Mouse (Mus musculus): ENCODE measurements around the gene Glipr1l1. TPM values are rescaled to one million over a fixed set of nuclear protein-coding genes. Genes with fewer than 3 reads are reported as not detected.
"Not testable (repeated sequence)": the region's sequence is repeated elsewhere in the genome, so short reads cannot be mapped to it uniquely, and the experiment has no call there.

The Glipr1l1 gene
- polyA plus RNA-seq (2012; ENCODE audit: insufficient read depth, insufficient read length, missing spikeins): not detected in 2 replicates

DNA sequence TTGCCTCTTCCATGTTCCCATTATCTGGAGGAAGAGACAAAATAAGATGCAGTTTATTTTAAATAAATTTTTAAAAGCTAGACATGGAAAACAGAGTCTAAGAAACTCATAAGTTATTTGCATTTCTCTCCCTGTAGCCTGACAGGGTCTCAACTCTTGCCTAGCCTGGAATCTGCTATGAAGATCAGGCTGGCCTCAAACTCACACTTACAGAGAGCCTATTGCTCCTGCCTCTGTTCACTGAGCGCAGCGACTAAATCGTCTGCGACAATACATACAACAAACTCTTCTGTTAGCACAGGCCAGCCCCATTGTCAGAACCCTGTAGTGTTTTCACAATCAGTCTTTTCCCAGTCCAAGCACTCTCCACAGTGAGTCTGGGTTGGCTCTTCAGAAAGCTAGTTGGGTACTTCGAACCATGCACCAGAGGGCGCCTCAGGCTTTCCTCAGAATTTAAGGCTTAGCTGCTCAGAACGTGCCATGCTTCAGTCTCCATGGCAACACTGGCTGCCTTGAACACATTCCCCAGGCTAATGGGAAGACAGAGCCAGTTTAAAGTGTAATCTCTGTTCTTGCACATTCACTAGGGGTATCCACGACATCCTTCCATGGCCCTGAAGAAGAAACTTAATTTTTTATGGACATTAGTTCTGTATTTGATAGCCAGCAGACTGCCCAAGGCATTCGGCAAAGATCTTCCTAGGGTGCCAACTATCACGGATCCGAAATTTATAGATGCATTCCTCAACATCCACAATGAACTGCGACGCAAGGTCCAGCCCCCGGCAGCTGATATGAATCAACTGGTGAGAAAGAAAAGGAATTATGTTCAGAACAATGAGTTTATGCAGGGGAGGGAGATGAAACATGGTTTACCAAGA is at the start of gene Glipr1l1:
TSS of gene Glipr1l1 (plus strand) at position 488 of the 881 bp plus-strand sequence.
- Histone ChIP-seq H3K27ac (ENCODE audit: insufficient read depth, low read depth, low read length) (no peak within 1 kb of the TSS), H3K4me1 (ENCODE audit: control insufficient read depth, insufficient read depth, low read length) (no peaks in the 10 kb centered on the region), H3K4me3 (ENCODE audit: insufficient read depth, low read length) (no peak within 1 kb of the TSS)
- TF ChIP-seq POLR2A (IDR thresholded peaks at IDR 0.05; ENCODE audit: borderline replicate concordance, low read depth, low read length) (no peak), CTCF (IDR thresholded peaks at IDR 0.05; ENCODE audit: low read depth, low read length) (no peak)

GRCm38 (mm10) chr10:112023585-112023984 is 36.4 kb upstream of the Glipr1l1 start:
- TF ChIP-seq CTCF (IDR thresholded peaks at IDR 0.05; ENCODE audit: low read depth, low read length): no peak
- Histone ChIP-seq H3K4me3 (ENCODE audit: insufficient read depth, low read length) (no peak overlapping the region), H3K27ac (ENCODE audit: insufficient read depth, low read depth, low read length) (no peak overlapping the region), H3K4me1 (ENCODE audit: control insufficient read depth, insufficient read depth, low read length) (0 out of 2 replicates have a peak, but pooled peaks cover 2% of the 10 kb centered on the region)

GRCm38 (mm10) chr10:112028689-112029088 is 31.3 kb upstream of the Glipr1l1 start:
- not testable (repeated sequence) for H3K4me1 ChIP-seq (ENCODE audit: control insufficient read depth, insufficient read depth, low read length); H3K4me3 ChIP-seq (ENCODE audit: insufficient read depth, low read length); H3K27ac ChIP-seq (ENCODE audit: insufficient read depth, low read depth, low read length)

- H3K27ac ChIP-seq (ENCODE audit: insufficient read depth, low read depth, low read length); H3K4me3 ChIP-seq (ENCODE audit: insufficient read depth, low read length); H3K4me1 ChIP-seq (ENCODE audit: control insufficient read depth, insufficient read depth, low read length): not testable (repeated sequence)
Observed at GRCm38 (mm10) chr10:112043523-112043922, 16.5 kb upstream of the Glipr1l1 start.

- H3K4me3 ChIP-seq (ENCODE audit: insufficient read depth, low read length); H3K27ac ChIP-seq (ENCODE audit: insufficient read depth, low read depth, low read length); H3K4me1 ChIP-seq (ENCODE audit: control insufficient read depth, insufficient read depth, low read length): not testable (repeated sequence)
Observed at GRCm38 (mm10) chr10:112044283-112044682, 15.7 kb upstream of the Glipr1l1 start.

- TF ChIP-seq CTCF (IDR thresholded peaks at IDR 0.05; ENCODE audit: low read depth, low read length) (no peak), POLR2A (IDR thresholded peaks at IDR 0.05; ENCODE audit: borderline replicate concordance, low read depth, low read length) (no peak)
- Histone ChIP-seq H3K4me1 (ENCODE audit: control insufficient read depth, insufficient read depth, low read length) (peaks cover 3% of the 10 kb centered on the region; the same call in 1 of the 2 replicates), H3K4me3 (ENCODE audit: insufficient read depth, low read length) (no peak overlapping the region), H3K27ac (ENCODE audit: insufficient read depth, low read depth, low read length) (no peak overlapping the region)
Observed at GRCm38 (mm10) chr10:112051220-112051619, 8.8 kb upstream of the Glipr1l1 start.

DNA sequence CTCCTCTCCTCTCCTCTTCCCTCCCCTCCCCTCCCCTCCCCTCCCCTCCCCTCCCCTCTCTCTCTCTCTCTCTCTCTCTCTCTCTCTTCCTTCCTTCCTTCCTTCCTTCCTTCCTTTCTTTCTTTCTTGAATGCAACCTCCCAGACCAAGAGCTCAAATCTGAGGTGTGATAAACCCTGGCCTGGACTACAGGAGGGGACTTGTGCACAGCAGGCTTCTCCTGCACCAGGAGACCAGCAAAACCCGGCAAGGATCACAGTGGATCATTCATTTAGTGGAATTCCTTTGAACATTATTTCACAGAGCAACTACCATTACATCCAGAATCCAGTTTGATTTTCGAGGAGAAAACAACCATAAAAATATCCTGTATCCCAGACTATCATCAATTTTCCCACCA is 8.0 kb upstream of the Glipr1l1 start:
- not testable (repeated sequence) for H3K27ac ChIP-seq (ENCODE audit: insufficient read depth, low read depth, low read length); H3K4me3 ChIP-seq (ENCODE audit: insufficient read depth, low read length); H3K4me1 ChIP-seq (ENCODE audit: control insufficient read depth, insufficient read depth, low read length)

- H3K4me3 ChIP-seq (ENCODE audit: insufficient read depth, low read length); H3K27ac ChIP-seq (ENCODE audit: insufficient read depth, low read depth, low read length); H3K4me1 ChIP-seq (ENCODE audit: control insufficient read depth, insufficient read depth, low read length): not testable (repeated sequence)
Observed at GRCm38 (mm10) chr10:112060583-112060934, 570 bp downstream of the Glipr1l1 start.

DNA sequence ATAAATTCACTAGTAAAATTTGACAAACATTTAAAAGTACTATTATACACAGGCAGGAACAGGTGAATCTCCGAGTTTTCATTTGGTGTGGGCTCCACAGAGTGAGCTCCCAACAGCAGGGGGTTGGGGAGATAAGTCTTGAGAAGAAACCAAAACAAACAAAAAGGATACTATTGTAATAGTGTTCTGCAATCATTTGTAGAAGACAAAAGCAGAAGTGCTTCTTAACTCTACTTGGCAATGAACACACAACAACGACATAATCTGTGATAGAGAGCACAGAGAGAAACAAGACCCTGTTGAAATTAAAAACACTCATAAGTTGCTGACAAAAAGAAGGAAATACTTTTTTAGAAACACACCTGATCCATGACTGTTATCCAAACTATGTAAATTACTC is 20.1 kb downstream of the Glipr1l1 start:
- Histone ChIP-seq H3K4me1 (ENCODE audit: control insufficient read depth, insufficient read depth, low read length) (no peaks in the 10 kb centered on the region), H3K27ac (ENCODE audit: insufficient read depth, low read depth, low read length) (no peak overlapping the region), H3K4me3 (ENCODE audit: insufficient read depth, low read length) (no peak overlapping the region)
- TF ChIP-seq POLR2A (IDR thresholded peaks at IDR 0.05; ENCODE audit: borderline replicate concordance, low read depth, low read length) (no peak), CTCF (IDR thresholded peaks at IDR 0.05; ENCODE audit: low read depth, low read length) (no peak)

DNA sequence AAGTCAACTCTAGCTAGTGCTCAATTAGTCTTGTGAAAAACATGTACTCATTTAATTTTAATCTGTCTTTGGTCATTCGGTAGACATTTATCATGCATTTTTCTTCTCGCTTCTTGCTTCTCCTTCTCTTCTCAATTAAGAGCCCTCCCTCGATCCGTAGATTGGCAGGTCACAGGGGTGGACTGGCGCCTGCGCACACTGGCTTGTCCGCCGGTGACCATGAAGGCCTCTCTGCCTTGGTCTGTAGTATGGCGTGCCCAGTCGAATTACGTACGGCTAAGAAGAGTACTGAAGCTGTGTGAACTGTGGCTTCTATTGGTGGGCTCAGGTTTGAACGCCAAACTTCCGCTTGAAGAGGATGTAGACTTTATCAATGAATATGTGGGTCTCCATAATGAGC is 23.2 kb downstream of the Glipr1l1 start, which contains the start of gene Glipr1l2:
TSS of gene Glipr1l2 (plus strand) at position 198 of the 400 bp plus-strand sequence.
- Histone ChIP-seq H3K27ac (ENCODE audit: insufficient read depth, low read depth, low read length) (no peak within 1 kb of the TSS), H3K4me1 (ENCODE audit: control insufficient read depth, insufficient read depth, low read length) (no peaks in the 10 kb centered on the region), H3K4me3 (ENCODE audit: insufficient read depth, low read length) (no peak within 1 kb of the TSS)
- TF ChIP-seq POLR2A (IDR thresholded peaks at IDR 0.05; ENCODE audit: borderline replicate concordance, low read depth, low read length) (no peak), CTCF (IDR thresholded peaks at IDR 0.05; ENCODE audit: low read depth, low read length) (no peak)

- not testable (repeated sequence) for H3K4me3 ChIP-seq (ENCODE audit: insufficient read depth, low read length); H3K4me1 ChIP-seq (ENCODE audit: control insufficient read depth, insufficient read depth, low read length); H3K27ac ChIP-seq (ENCODE audit: insufficient read depth, low read depth, low read length)
- peak; percentile 56 for TF ChIP-seq CTCF (IDR thresholded peaks at IDR 0.05; ENCODE audit: low read depth, low read length)
Observed at GRCm38 (mm10) chr10:112105785-112106184, 45.8 kb downstream of the Glipr1l1 start.

All from bone marrow macrophage, adult 2 months (primary cell).